ENCODE assay signal across 8 mouse cellular contexts in the genomic region with DNA sequence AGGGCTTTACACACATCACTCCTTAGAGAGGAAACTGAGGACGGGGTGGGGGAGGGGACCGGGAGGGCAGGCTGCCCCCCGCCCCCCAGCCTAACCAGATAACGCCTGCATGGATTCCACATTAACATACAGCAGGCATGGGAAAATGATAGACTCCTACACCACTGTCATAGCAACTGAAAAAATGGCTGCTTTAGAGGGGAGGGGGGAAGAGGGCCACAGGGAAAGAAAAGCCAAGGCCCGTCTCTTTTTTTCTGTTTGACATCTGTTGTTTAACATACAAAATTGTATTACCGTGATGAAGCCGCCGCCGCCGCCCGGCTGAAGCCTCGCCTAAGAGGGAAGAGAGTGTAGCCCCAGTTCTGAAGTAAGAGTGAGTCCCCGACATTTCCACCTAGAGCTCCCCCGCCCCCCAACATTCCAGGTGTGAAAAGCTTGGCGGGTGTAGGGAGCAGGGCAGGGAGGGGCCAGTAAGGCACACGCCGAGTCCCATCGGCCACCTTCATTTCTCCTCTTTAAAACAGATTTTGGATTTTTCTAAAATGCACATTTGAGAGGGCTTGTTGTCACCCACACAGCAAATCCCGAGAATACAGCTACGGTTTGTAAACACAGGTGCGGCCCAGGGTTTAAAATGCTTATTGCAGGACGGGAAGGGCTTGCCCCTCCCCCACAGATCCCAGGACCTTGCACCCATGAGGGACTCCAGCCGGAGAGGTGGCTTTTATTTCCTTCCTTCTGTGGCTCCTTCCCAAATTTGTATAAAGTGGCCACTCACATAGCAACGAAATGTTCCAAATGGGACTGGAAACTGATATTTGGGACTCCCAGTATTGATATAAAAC.
DNase-seq lines count a peak whose midpoint lies in the region; ATAC-seq and TF ChIP-seq lines count a peak whose summit lies in the region.

No protein-coding gene starts in this region.

- H3K4me2 ChIP-seq in kidney, postnatal 0 days (ENCODE audit: low read length), result peak overlapping the region; percentile 18; the same call in 1 of the 2 replicates
- H3K4me2 ChIP-seq in intestine, postnatal 0 days (replicated peaks; ENCODE audit: low read depth), result peak overlapping the region; percentile 48
- peak overlapping the region; percentile 43 for H3K4me2 ChIP-seq in neural tube, embryonic 15.5 days

- H3K27ac ChIP-seq in kidney, postnatal 0 days, result no peak overlapping the region
- H3K27ac ChIP-seq in embryonic facial prominence, embryonic 10.5 days (replicated peaks), result peak overlapping the region; percentile 80
- H3K27ac ChIP-seq in intestine, postnatal 0 days (ENCODE audit: low read depth, low read length), result no peak overlapping the region
- H3K27ac ChIP-seq in neural tube, embryonic 15.5 days (replicated peaks), result no peak overlapping the region

- WGBS in kidney, postnatal 0 days, result 3% methylated on average over 24 of the region's 24 CpGs
- WGBS in embryonic facial prominence, embryonic 10.5 days, result 2% methylated on average over 24 of the region's 24 CpGs
- 3% methylated on average over 24 of the region's 24 CpGs for WGBS in intestine, postnatal 0 days
- WGBS in neural tube, embryonic 15.5 days, result 5% methylated on average over 24 of the region's 24 CpGs

- 0 out of 2 replicates have a peak overlapping the region, but pooled peaks have one; percentile 9 for H3K4me3 ChIP-seq in kidney, postnatal 0 days (replicated peaks; ENCODE audit: low read depth, low read length)
- peak overlapping the region; percentile 50 for H3K4me3 ChIP-seq in embryonic facial prominence, embryonic 10.5 days
- peak overlapping the region; percentile 17 for H3K4me3 ChIP-seq in intestine, postnatal 0 days (ENCODE audit: low read depth, low read length)
- H3K4me3 ChIP-seq in neural tube, embryonic 15.5 days (replicated peaks), result 0 out of 2 replicates have a peak overlapping the region, but pooled peaks have one; percentile 2

- peaks cover 55% of the 10 kb centered on the region for H3K27me3 ChIP-seq in kidney, postnatal 0 days (ENCODE audit: insufficient read depth, low read length)
- H3K27me3 ChIP-seq in embryonic facial prominence, embryonic 10.5 days (replicated peaks; ENCODE audit: low read depth, poor library complexity, severe bottlenecking), result peaks cover 34% of the 10 kb centered on the region
- peaks cover 55% of the 10 kb centered on the region; the same call in 1 of the 2 replicates for H3K27me3 ChIP-seq in intestine, postnatal 0 days (replicated peaks; ENCODE audit: control insufficient read depth, insufficient read depth, low read length)
- peaks cover 27% of the 10 kb centered on the region for H3K27me3 ChIP-seq in neural tube, embryonic 15.5 days (replicated peaks)

- no peak overlapping the region for H3K9ac ChIP-seq in kidney, postnatal 0 days (ENCODE audit: low read depth, low read length)
- no peak overlapping the region for H3K9ac ChIP-seq in intestine, postnatal 0 days (ENCODE audit: low read depth, low read length)
- no peak overlapping the region for H3K9ac ChIP-seq in neural tube, embryonic 15.5 days (replicated peaks)

- H3K4me1 ChIP-seq in kidney, postnatal 0 days (replicated peaks; ENCODE audit: insufficient read depth, low read length), result peaks cover 6% of the 10 kb centered on the region; the same call in 1 of the 2 replicates
- peaks cover 56% of the 10 kb centered on the region for H3K4me1 ChIP-seq in embryonic facial prominence, embryonic 10.5 days
- no peaks in the 10 kb centered on the region for H3K4me1 ChIP-seq in intestine, postnatal 0 days (replicated peaks; ENCODE audit: control insufficient read depth, insufficient read depth, low read length)
- peaks cover 30% of the 10 kb centered on the region for H3K4me1 ChIP-seq in neural tube, embryonic 15.5 days

- TF ChIP-seq CTCF in kidney, postnatal 0 days (IDR thresholded peaks at IDR 0.05; ENCODE audit: low read depth), result no peak
- no peak for TF ChIP-seq CTCF in intestine, postnatal 0 days (IDR thresholded peaks at IDR 0.05; ENCODE audit: low read depth)

- H3K9me3 ChIP-seq in kidney, postnatal 0 days (replicated peaks; ENCODE audit: low read length), result no peaks in the 10 kb centered on the region
- H3K9me3 ChIP-seq in embryonic facial prominence, embryonic 10.5 days, result no peaks in the 10 kb centered on the region
- no peaks in the 10 kb centered on the region for H3K9me3 ChIP-seq in intestine, postnatal 0 days (ENCODE audit: control insufficient read depth)
- H3K9me3 ChIP-seq in neural tube, embryonic 15.5 days (replicated peaks), result no peaks in the 10 kb centered on the region

- no peak for ATAC-seq in kidney, postnatal 0 days (replicated peaks; ENCODE audit: low FRiP score, low read depth)
- ATAC-seq in intestine, postnatal 0 days, result no peak
- ATAC-seq in neural tube, embryonic 15.5 days (ENCODE audit: low FRiP score), result no peak; the same call in 1 of the 2 replicates

- no peak for DNase-seq in kidney, postnatal 0 days (ENCODE audit: low spot score)
- DNase-seq in kidney, adult 18-20 months, result no peak
- DNase-seq in embryonic facial prominence, embryonic 10.5 days (ENCODE audit: low spot score), result peak; percentile 50
- DNase-seq in gastrocnemius, adult 18-20 months (ENCODE audit: low spot score), result no peak
- no peak for DNase-seq in urinary bladder, postnatal 4 days (ENCODE audit: low spot score in 2 of 2)
- no peak for DNase-seq in cerebellum, adult 9-11 months

- H3K36me3 ChIP-seq in kidney, postnatal 0 days (ENCODE audit: insufficient read depth, low read length), result no peaks in the 10 kb centered on the region
- no peaks in the 10 kb centered on the region for H3K36me3 ChIP-seq in embryonic facial prominence, embryonic 10.5 days (replicated peaks)
- no peaks in the 10 kb centered on the region for H3K36me3 ChIP-seq in intestine, postnatal 0 days (ENCODE audit: control insufficient read depth, insufficient read depth)
- no peaks in the 10 kb centered on the region for H3K36me3 ChIP-seq in neural tube, embryonic 15.5 days
